Mouse (Mus musculus) intestine, postnatal 0 days (tissue): ENCODE measurements around the gene Tff2. TPM values are rescaled to one million over a fixed set of nuclear protein-coding genes. Genes with fewer than 3 reads are reported as not detected.

Source experiments
- ATAC-seq: fragments of 200-750 bp; cut with Nextera tagmentation; 2 replicates; pipeline ENCODE4 v1.8.0; 2017; ENCODE audit warnings: mild to moderate bottlenecking, moderate TSS enrichment, moderate library complexity
- H3K27ac ChIP-seq: fragments of 300-500 bp; sonication (generic); 2 replicates; pipeline ENCODE4 v1.5.1; 2014; ENCODE audit warnings: mild to moderate bottlenecking, low read depth, low read length, moderate library complexity
- H3K27me3 ChIP-seq: fragments of 300-500 bp; sonication (generic); replicated peaks from 2 replicates; pipeline ENCODE4 v1.6.1; 2014; ENCODE audit warnings: low read length, mixed read lengths; ENCODE audit not compliant: control insufficient read depth, insufficient read depth
- H3K36me3 ChIP-seq: fragments of 300-500 bp; sonication (generic); 2 replicates; pipeline ENCODE4 v1.6.1; 2014; ENCODE audit warnings: mild to moderate bottlenecking, moderate library complexity; ENCODE audit not compliant: control insufficient read depth, insufficient read depth
- H3K4me1 ChIP-seq: fragments of 300-500 bp; sonication (generic); replicated peaks from 2 replicates; pipeline ENCODE4 v1.6.1; 2014; ENCODE audit warnings: antibody characterized with exemption, low read length, mixed read lengths; ENCODE audit not compliant: control insufficient read depth, insufficient read depth
- H3K4me2 ChIP-seq: fragments of 300-500 bp; sonication (generic); replicated peaks from 2 replicates; pipeline ENCODE4 v1.6.1; 2014; ENCODE audit warnings: low read depth, mild to moderate bottlenecking, moderate library complexity
- H3K4me3 ChIP-seq: fragments of 300-500 bp; sonication (generic); 2 replicates; pipeline ENCODE4 v1.5.1; 2014; ENCODE audit warnings: low read depth, low read length
- H3K9ac ChIP-seq: fragments of 300-500 bp; sonication (generic); 2 replicates; pipeline ENCODE4 v1.6.1; 2014; ENCODE audit warnings: mild to moderate bottlenecking, low read depth, low read length
- H3K9me3 ChIP-seq: fragments of 300-500 bp; sonication (generic); 2 replicates; pipeline ENCODE4 v1.6.1; 2016; ENCODE audit warnings: mixed run types; ENCODE audit not compliant: control insufficient read depth
- CTCF ChIP-seq: sonication (generic); IDR thresholded peaks from 2 replicates; pipeline ENCODE4 v1.5.1; 2016; ENCODE audit warnings: low read depth, mild to moderate bottlenecking, control low read depth, antibody characterized with exemption, moderate library complexity
- WGBS: fragments of 180-500 bp; shearing (Covaris S2); extraction: QIAGEN DNeasy Blood & Tissue Kit; methylation state at CpG from one replicate; pipeline ENCODE4 v1.1.7; 2014; 5-methylcytosine and 5-hydroxymethylcytosine counted together
- polyA plus RNA-seq: library from polyadenylated mRNA; unstranded; fragments of >200 nt; fragmentation: Nextera tagmentation; extraction: Ambion mirVana; gene quantifications from 2 replicates; pipeline ENCODE4 v1.2.1, GENCODE M21; 2015

Tff2 gene
- polyA plus RNA-seq, 1 experiment from 2014 or later, result 116 TPM

- no peak overlapping the region for H3K4me2 ChIP-seq
- no peak for ATAC-seq
- no peaks in the 10 kb centered on the region for H3K27me3 ChIP-seq
These were observed 47.2 kb downstream of the Tff2 start for GRCm38 (mm10) chr17:31096893-31097292.

GRCm38 (mm10) chr17:31095570-31095969 is 48.5 kb downstream of the Tff2 start:
- Histone ChIP-seq H3K4me2 (no peak overlapping the region), H3K4me1 (no peaks in the 10 kb centered on the region), H3K27ac (no peak overlapping the region), H3K9ac (no peak overlapping the region), H3K9me3 (no peaks in the 10 kb centered on the region), H3K4me3 (no peak overlapping the region), H3K36me3 (no peaks in the 10 kb centered on the region), H3K27me3 (no peaks in the 10 kb centered on the region)
- TF ChIP-seq CTCF, result no peak
- 78% methylated on average over 7 of the region's 7 CpGs for WGBS
- no peak for ATAC-seq

More at GRCm38 (mm10) chr17:31096893-31097292, 47.2 kb downstream of the Tff2 start:
- Histone ChIP-seq H3K9ac (no peak overlapping the region), H3K4me3 (no peak overlapping the region), H3K27ac (no peak overlapping the region), H3K9me3 (no peaks in the 10 kb centered on the region), H3K4me1 (no peaks in the 10 kb centered on the region), H3K36me3 (no peaks in the 10 kb centered on the region)
- no peak for TF ChIP-seq CTCF
- WGBS, result 95% methylated on average over 2 of the region's 2 CpGs

- WGBS, result 59% methylated on average over 5 of the region's 5 CpGs
- Histone ChIP-seq H3K36me3 (no peaks in the 10 kb centered on the region), H3K27ac (no peak overlapping the region), H3K9me3 (no peaks in the 10 kb centered on the region), H3K9ac (no peak overlapping the region), H3K4me3 (no peak overlapping the region), H3K4me2 (no peak overlapping the region), H3K27me3 (no peaks in the 10 kb centered on the region), H3K4me1 (no peaks in the 10 kb centered on the region)
- ATAC-seq, result no peak
- TF ChIP-seq CTCF, result no peak
These were observed 49.3 kb downstream of the Tff2 start for GRCm38 (mm10) chr17:31094781-31095180.

Other genes starting within 250 kb of the Tff2 start
- 0.63 and 0.88 TPM in 2 replicates for gene Glp1r, start 242.5 kb downstream of the Tff2 start, polyA plus RNA-seq
- 0.04 TPM in 1 of 2 replicates, not detected in the other for gene Umodl1, start 189.6 kb downstream of the Tff2 start, polyA plus RNA-seq
- gene Abcg1, start 86.6 kb downstream of the Tff2 start, polyA plus RNA-seq, result 3.3 and 3.4 TPM in 2 replicates
- 2,043 and 2,206 TPM in 2 replicates for gene Tff3, start 14.6 kb downstream of the Tff2 start, polyA plus RNA-seq
- 39.4 and 174 TPM in 2 replicates for gene Tff1, start 21.0 kb upstream of the Tff2 start, polyA plus RNA-seq
- 0.04 and 0.05 TPM in 2 replicates for gene Tmprss3, start 54.7 kb upstream of the Tff2 start, polyA plus RNA-seq
- gene Ubash3a, start 63.6 kb upstream of the Tff2 start, polyA plus RNA-seq, result not detected in 2 replicates
- 0.54 and 0.66 TPM in 2 replicates for gene Rsph1, start 133.1 kb upstream of the Tff2 start, polyA plus RNA-seq
- 16.5 and 17.1 TPM in 2 replicates for gene Slc37a1, start 142.5 kb upstream of the Tff2 start, polyA plus RNA-seq
- gene Pde9a, start 241.9 kb upstream of the Tff2 start, polyA plus RNA-seq, result 58.8 and 59.8 TPM in 2 replicates